Mouse (Mus musculus) adrenal gland, adult 2 months (tissue): Measurements from ENCODE around the gene Crxos. TPM values are rescaled to one million over a fixed set of nuclear protein-coding genes. Genes with fewer than 3 reads are reported as not detected.

Experiments used
- DNase-seq: peaks from one replicate; pipeline ENCODE4 v3.0.0; 2021
- polyA plus RNA-seq: library from polyadenylated mRNA; depleted of rRNA; stranded (reverse); fragments of >200 nt; gene quantifications from 2 replicates; pipeline ENCODE4 v1.2.3, GENCODE M21; 2012; rRNA removed
- total RNA-seq, 2 experiments: library from RNA; stranded (reverse); gene quantifications; 2 replicates each; pipeline ENCODE4 v1.2.3; 2021

The Crxos gene
- total and polyA plus RNA-seq, 3 experiments = 0.04 TPM; not detected in 2

DNA sequence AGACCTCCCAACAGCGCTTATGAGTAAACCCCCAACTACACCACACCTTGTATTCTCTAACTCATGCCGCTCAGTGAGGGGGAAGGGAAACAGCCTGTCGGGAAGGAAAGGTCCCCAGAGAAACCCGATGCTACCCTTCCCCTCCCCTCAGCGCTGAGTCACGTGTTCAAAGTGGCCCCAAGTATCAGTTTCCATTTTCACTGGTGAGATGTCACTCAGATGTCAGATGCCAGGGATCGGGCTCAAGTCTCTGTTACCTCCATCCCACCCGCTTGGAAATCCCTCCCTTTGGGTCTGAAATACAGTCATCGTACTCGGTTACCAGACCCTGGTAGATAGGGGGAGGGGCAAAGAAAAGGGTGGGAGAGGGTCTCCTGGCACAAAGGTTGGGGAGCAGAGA, 39.4 kb downstream of the Crxos start:
- no peak for DNase-seq

DNA sequence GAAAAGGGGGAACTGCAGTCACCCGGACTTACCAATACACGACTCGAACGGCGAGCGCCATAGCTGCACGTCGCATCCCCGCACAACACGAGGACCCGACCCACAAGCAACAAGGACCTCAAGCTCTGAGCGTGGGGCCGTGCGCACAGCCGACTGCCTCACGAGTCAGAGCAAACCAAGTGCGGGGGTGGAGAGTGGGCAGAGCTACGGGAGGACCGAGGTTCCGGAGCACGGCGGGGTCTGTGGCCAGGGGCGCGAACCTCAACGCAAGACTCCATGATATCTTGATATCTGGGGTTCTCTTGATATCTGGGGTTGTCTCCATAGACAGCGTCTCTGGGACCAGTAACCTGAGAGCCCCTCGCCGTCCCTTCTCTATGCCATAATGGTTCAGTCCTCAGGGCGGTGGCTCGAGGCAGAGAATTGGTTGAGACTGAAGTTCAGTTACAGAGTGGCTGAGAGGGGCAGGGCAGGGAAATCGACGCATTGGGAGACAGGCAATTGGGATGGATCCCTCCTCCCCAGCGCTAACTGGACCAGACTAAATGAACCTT, 39.9 kb downstream of the Crxos start, which contains the start of gene Selenow:
Gene Selenow (minus strand): TSS at position 183 of the 554 bp plus-strand sequence.
- DNase-seq = peak; percentile 93

GRCm38 (mm10) chr7:15929910-15930309, 47.5 kb downstream of the Crxos start:
- DNase-seq = peak; percentile 72

GRCm38 (mm10) chr7:15930543-15930942, 48.1 kb downstream of the Crxos start:
- DNase-seq = no peak

- DNase-seq = no peak
These were observed 49.2 kb downstream of the Crxos start for GRCm38 (mm10) chr7:15931635-15932034.

DNA sequence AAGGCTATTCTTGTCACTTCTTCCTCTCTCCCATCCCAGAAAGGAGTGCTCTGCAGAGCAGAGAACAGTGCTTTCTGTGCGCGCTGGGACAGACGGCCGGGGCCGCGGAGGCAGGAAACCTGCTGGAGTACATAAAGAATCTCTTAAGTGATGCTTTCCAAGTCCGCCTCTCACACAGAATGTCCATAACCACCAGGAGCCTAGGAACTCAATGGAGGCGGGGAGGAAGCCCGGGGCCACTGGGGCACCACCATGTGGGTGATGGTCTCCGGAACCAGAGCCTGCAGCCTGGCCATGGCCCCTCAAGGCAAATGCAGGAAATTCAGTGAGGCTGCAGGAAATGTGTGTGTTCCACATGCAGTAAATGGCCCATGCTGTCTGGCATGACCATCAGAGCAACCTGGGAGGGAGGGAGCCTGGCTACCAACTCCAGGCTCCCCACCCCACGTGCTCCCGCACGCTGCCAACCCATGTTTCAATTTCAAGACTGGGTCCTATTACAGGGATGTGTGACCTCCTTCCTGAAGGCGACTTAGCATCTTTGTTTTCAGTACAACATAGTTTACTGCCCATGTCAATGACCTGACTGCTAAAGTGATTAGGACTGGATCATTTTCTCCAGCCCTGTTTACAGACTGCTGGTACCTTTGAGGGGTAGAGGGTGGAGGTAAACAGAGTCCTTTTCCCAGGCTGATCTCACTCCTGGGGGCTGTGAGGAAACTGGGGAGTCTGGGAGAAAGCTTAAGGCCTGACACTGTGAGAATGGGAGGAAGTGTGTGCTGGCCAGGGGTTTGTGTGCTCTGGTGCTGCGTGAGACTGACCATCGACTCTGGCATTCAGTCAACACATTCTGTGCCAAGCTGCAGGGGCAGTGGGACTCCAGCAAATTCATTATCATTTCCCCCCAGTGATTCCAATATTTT, 51.3 kb downstream of the Crxos start:
- DNase-seq = no peak

GRCm38 (mm10) chr7:15937491-15937890, 55.1 kb downstream of the Crxos start:
- no peak for DNase-seq

DNA sequence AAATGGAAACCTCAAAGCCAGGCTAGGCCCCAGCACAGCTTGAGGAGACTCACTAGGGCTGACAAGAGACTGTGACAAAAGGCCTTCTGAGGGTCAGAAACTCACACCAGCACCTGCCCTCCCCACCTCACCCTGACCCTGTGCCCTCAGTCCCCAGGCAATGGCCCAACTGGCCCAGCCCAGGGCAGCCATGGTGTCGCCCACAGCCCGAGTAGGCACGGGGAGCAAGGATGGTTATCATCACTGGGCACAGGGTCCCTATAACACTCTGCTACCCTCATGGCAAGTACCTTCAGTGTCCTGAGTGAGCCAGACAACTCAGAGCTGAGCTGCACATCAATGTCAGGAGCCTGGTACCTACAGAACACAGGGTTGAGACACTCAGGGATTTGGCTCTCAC, 56.2 kb downstream of the Crxos start:
- DNase-seq = no peak

- DNase-seq = no peak
These were observed 61.9 kb downstream of the Crxos start for GRCm38 (mm10) chr7:15944311-15944710.

GRCm38 (mm10) chr7:15945211-15945610, 62.8 kb downstream of the Crxos start:
- no peak for DNase-seq

DNA sequence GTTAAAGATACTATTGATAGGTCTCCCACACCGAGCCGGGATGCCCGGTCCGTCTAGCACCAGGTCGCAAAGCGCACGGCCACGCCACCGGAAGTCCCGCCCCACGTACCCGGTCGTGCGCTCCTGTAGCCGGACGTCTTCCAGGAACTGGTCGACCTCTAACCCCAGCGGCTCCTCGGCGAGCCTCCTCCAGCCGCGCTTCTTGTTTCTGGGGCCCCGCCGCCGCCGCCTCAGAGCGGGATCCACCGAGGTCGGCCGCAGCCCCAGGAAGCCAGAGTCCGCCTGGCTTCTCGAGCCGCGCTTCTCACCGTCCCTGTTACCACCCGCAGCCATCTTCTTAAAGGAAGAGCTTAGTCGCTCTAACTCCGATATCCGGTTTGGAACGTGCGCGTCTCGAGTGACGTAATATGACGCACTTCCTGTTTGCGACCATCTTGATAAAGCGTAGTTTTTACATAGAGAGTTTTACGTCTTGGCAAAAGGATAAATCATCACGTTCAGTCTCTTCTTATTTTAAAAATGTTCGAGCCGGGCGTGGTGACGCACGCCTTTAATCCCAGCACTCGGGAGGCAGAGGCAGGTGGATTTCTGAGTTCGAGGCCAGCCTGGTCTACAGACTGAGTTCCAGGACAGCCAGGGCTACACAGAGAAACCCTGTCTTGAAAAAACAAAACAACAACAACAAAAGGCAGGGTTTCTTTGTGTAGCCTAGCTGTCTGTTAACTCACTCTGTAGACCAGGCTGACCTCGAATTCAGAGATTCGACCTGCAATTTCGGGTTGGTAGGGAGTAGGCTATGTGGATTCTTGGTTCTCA, 63.5 kb downstream of the Crxos start, which contains the start of gene Nop53:
Gene Nop53 (minus strand): TSS at position 354 of the 816 bp plus-strand sequence.
- DNase-seq = peak; percentile 95

GRCm38 (mm10) chr7:15947653-15948260, 65.3 kb downstream of the Crxos start:
- no peak for DNase-seq

GRCm38 (mm10) chr7:15948381-15948941, 66.0 kb downstream of the Crxos start:
- peak; percentile 95 for DNase-seq

GRCm38 (mm10) chr7:15949216-15949790, 66.9 kb downstream of the Crxos start:
- no peak for DNase-seq

GRCm38 (mm10) chr7:15950008-15950407, 67.6 kb downstream of the Crxos start:
- DNase-seq = no peak

GRCm38 (mm10) chr7:15952416-15952815, 70.0 kb downstream of the Crxos start:
- DNase-seq = no peak

Other genes with a start within 250 kb of the Crxos start
- not detected for gene Obox3, start 242.7 kb upstream of the Crxos start, total RNA-seq
- not detected in 2 replicates for gene Obox3, start 242.7 kb upstream of the Crxos start, polyA plus RNA-seq
- gene Obox5, start 132.5 kb upstream of the Crxos start, total RNA-seq = not detected
- not detected in 2 replicates for gene Obox5, start 132.5 kb upstream of the Crxos start, polyA plus RNA-seq
- gene Obox6, start 42.9 kb upstream of the Crxos start, total RNA-seq = not detected
- not detected in 2 replicates for gene Obox6, start 42.9 kb upstream of the Crxos start, polyA plus RNA-seq
- not detected for gene Crx, start 2.6 kb upstream of the Crxos start, total RNA-seq
- not detected in 2 replicates for gene Crx, start 2.6 kb upstream of the Crxos start, polyA plus RNA-seq
- gene Selenow, start 39.8 kb downstream of the Crxos start, total RNA-seq = 100 to 1,000 TPM; 158 to 238 TPM
- gene Selenow, start 39.8 kb downstream of the Crxos start, polyA plus RNA-seq = 223 and 233 TPM in 2 replicates
- 100 to 1,000 TPM; 169 to 171 TPM for gene Nop53, start 63.5 kb downstream of the Crxos start, total RNA-seq
- gene Nop53, start 63.5 kb downstream of the Crxos start, polyA plus RNA-seq = 64.4 and 69.9 TPM in 2 replicates
- 10 to 100 TPM; 40.2 to 87.6 TPM for gene Ehd2, start 85.0 kb downstream of the Crxos start, total RNA-seq
- 70.9 and 89.0 TPM in 2 replicates for gene Ehd2, start 85.0 kb downstream of the Crxos start, polyA plus RNA-seq
- gene Bicra, start 165.3 kb downstream of the Crxos start, total RNA-seq = 10 to 100 TPM in 1 of 2 experiments, 1 to 10 TPM in 1; 9.4 to 10.4 TPM
- gene Bicra, start 165.3 kb downstream of the Crxos start, polyA plus RNA-seq = 19.8 and 26.2 TPM in 2 replicates
- under 1 TPM; 0.06 to 0.07 TPM for gene Zfp541, start 179.2 kb downstream of the Crxos start, total RNA-seq
- 0.04 and 0.09 TPM in 2 replicates for gene Zfp541, start 179.2 kb downstream of the Crxos start, polyA plus RNA-seq
- gene Napa, start 215.8 kb downstream of the Crxos start, total RNA-seq = 100 to 1,000 TPM; 149 to 167 TPM
- 316 and 381 TPM in 2 replicates for gene Napa, start 215.8 kb downstream of the Crxos start, polyA plus RNA-seq
- gene Kptn, start 237.3 kb downstream of the Crxos start, total RNA-seq = 10 to 100 TPM; 16.8 to 20.0 TPM
- gene Kptn, start 237.3 kb downstream of the Crxos start, polyA plus RNA-seq = 27.0 and 31.0 TPM in 2 replicates
- gene Slc8a2, start 247.2 kb downstream of the Crxos start, total RNA-seq = 1 to 10 TPM; 2.0 to 2.6 TPM
- gene Slc8a2, start 247.2 kb downstream of the Crxos start, polyA plus RNA-seq = 2.7 and 3.1 TPM in 2 replicates